ENCODE assay signal across 9 mouse cellular contexts in the genomic region with DNA sequence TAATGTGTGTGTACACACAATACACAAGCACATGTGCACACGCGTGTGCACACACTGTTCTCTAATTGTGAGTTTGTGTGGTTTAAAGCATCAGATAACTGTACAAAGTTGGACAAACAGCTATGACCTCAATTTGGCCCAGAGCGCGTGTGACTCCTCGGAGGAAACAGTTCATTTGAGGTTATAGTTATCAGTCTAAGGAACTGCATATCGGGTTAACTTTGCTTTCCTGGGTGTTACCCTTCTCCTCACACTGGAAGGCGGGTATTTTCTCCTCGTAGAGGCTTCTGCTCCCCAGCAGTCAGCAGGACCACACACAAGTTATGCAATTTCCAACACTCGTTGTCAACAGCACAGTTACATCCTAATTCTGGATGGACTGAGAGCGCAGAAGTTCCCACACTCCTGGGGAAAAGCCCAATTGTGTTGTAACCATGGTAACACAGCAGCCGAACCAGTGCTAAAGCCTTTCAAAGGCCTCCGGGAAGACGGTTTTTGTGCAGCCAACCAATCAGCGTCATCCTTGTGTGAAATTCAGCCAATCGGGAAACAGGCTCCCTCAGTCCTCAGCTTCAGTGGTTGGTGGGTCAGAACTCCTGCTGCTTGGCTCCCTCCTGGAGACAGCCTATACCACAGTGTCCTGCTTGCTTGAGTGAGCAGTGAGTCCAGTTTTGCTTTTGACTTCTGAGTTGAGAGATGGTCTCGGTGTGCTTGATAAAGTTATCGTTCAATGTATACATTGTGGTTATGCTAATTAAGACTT.
DNase-seq lines count a peak whose midpoint lies in the region; ATAC-seq and TF ChIP-seq lines count a peak whose summit lies in the region.
"Had no signal": no experiment of that assay in that cellular context is flagged by ENCODE, and none has a peak within 500 bp of the region (broad histone marks: within the 10 kb centered on the region; RNA-seq: fewer than 3 reads in every experiment).

No protein-coding gene starts in this region.

- H3K36me3 ChIP-seq in heart, embryonic 11.5 days (ENCODE audit: control insufficient read depth, insufficient read depth, low read length), result no peaks in the 10 kb centered on the region
- H3K36me3 ChIP-seq in midbrain, embryonic 11.5 days (ENCODE audit: control insufficient read depth, insufficient read depth, low read length), result no peaks in the 10 kb centered on the region
- no peaks in the 10 kb centered on the region for H3K36me3 ChIP-seq in small intestine, adult 2 months (ENCODE audit: control insufficient read depth, insufficient read depth, low read length)
- H3K36me3 ChIP-seq: G1E had no signal

- WGBS in heart, embryonic 11.5 days (ENCODE audit: insufficient replicate concordance), result 55% methylated on average over 17 of the region's 17 CpGs
- WGBS in midbrain, embryonic 11.5 days, result 24% methylated on average over 17 of the region's 17 CpGs
- 54% methylated on average over 17 of the region's 17 CpGs for WGBS in small intestine, adult 2 months

- intact Hi-C loops in left cerebral cortex, postnatal 14 days (cut with DNase I), result loop anchor here (10.0 kb wide), 1 partner anchor 195 kb away; a partner anchor contains a TSS

- H3K9ac ChIP-seq in heart, embryonic 11.5 days (ENCODE audit: low read depth, low read length), result no peak overlapping the region
- no peak overlapping the region for H3K9ac ChIP-seq in midbrain, embryonic 11.5 days (ENCODE audit: low read length)

- no peak for TF ChIP-seq POLR2A in small intestine, adult 2 months (IDR thresholded peaks at IDR 0.05; ENCODE audit: low read depth, low read length)

- no peak overlapping the region for H3K4me2 ChIP-seq in heart, embryonic 11.5 days
- peak overlapping the region; percentile 24; the same call in 1 of the 2 replicates for H3K4me2 ChIP-seq in midbrain, embryonic 11.5 days

- H3K4me1 ChIP-seq in heart, embryonic 11.5 days (ENCODE audit: control insufficient read depth, insufficient read depth, low read length), result no peaks in the 10 kb centered on the region
- H3K4me1 ChIP-seq in midbrain, embryonic 11.5 days (ENCODE audit: control insufficient read depth, insufficient read depth, low read length), result peaks cover 11% of the 10 kb centered on the region
- no peaks in the 10 kb centered on the region for H3K4me1 ChIP-seq in small intestine, adult 2 months (ENCODE audit: control insufficient read depth, insufficient read depth, insufficient read length, low read length)

- peak; percentile 99 for DNase-seq in heart, adult 11 months
- peak; percentile 62 to 69 for DNase-seq in cerebellum, postnatal 14 days
- peak; percentile 49 to 64 for DNase-seq in frontal cortex, postnatal 25 days (ENCODE audit: low spot score in 2 of 2)
- DNase-seq in induced T-regulatory cell, adult 2 months (ENCODE audit: low read depth), result peak; percentile 61
- peak; percentile 87 to 95 for DNase-seq in left cerebral cortex, postnatal 14 days (ENCODE audit: low spot score in 2 of 2)
- DNase-seq in midbrain, embryonic 11.5 days (ENCODE audit: low spot score, missing footprints), result peak; percentile 98

- H3K27me3 ChIP-seq in heart, embryonic 11.5 days (ENCODE audit: control insufficient read depth, insufficient read depth, low read length), result no peaks in the 10 kb centered on the region
- H3K27me3 ChIP-seq in midbrain, embryonic 11.5 days (ENCODE audit: control insufficient read depth, insufficient read depth, low read length), result no peaks in the 10 kb centered on the region
- H3K27me3 ChIP-seq in small intestine, adult 2 months (ENCODE audit: control insufficient read depth, insufficient read depth, low read length), result no peaks in the 10 kb centered on the region

- no peak for TF ChIP-seq CTCF in small intestine, adult 2 months (IDR thresholded peaks at IDR 0.05; ENCODE audit: extremely low read depth, insufficient read length, insufficient replicate concordance, low read depth, low read length)

- H3K9me3 ChIP-seq in heart, embryonic 11.5 days (replicated peaks; ENCODE audit: control insufficient read depth, low read length), result no peaks in the 10 kb centered on the region
- H3K9me3 ChIP-seq in midbrain, embryonic 11.5 days (ENCODE audit: control insufficient read depth, low read length), result no peaks in the 10 kb centered on the region
- H3K9me3 ChIP-seq: G1E had no signal

- no peak overlapping the region for H3K27ac ChIP-seq in heart, embryonic 11.5 days (ENCODE audit: low read depth, low read length)
- H3K27ac ChIP-seq in midbrain, embryonic 11.5 days (ENCODE audit: low read depth, low read length), result peak overlapping the region; percentile 77
- 0 out of 2 replicates have a peak overlapping the region, but pooled peaks have one; percentile 7 for H3K27ac ChIP-seq in small intestine, adult 2 months (ENCODE audit: insufficient read depth, low read depth, low read length)

- no peak overlapping the region for H3K4me3 ChIP-seq in heart, embryonic 11.5 days (ENCODE audit: low read depth, low read length)
- no peak overlapping the region for H3K4me3 ChIP-seq in midbrain, embryonic 11.5 days (ENCODE audit: low read depth, low read length)
- no peak overlapping the region for H3K4me3 ChIP-seq in small intestine, adult 2 months (ENCODE audit: low read depth, low read length)

- ATAC-seq in heart, embryonic 11.5 days (replicated peaks; ENCODE audit: insufficient number of reproducible peaks, low FRiP score, low TSS enrichment), result no peak
- ATAC-seq in midbrain, embryonic 11.5 days (ENCODE audit: low FRiP score), result peak; percentile 99
